Mouse (Mus musculus): Measurements from ENCODE around the gene Maoa.

Maoa gene

DNA sequence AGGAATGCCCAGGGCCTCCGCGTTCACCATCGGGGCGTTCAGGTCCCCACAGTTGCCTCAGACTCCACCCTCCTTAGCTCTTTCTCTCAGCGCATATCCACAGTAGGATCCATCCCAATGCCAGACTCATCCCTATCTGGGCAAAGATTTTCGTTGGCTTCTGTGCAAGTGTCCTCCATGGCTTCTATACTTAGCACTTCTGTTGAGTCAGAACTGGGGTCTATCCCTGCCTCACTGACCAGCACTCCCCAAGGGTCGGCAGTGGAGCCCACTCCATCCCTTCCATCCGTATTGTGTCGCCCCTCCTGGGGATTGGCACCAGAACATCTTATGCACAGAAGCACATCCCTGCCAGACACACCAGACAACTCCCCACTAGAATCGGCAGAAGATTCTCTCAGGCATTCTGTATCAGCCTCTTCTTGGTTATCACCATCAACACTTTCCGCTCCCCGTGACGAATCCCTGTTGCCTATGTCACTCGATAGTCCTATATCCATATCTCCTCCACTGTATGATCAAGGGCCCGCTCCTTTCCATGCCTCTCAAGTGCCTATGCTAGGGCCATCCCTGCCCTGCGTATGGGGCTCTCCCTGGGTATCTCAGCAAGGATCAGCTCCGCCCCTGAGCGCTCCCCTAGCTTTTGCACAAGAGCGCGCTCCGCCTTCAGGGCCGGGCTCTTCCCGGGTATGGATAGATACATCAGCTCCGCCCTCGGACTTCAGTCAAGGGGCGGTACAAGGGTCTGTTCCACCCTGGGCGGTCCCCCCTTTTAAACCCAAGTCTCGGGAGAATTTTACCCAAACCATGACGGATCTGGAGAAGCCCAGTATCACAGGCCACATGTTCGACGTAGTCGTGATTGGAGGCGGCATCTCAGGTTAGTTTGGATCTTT, at the start of gene Maoa:
Maoa (plus strand) TSS at position 665 of the 896 bp plus-strand sequence.
- DNase-seq (ENCODE audit: low spot score in 2 of 2): no peak

- peak; percentile 65 to 73 for DNase-seq (ENCODE audit: low spot score in 2 of 2)
Observed at GRCm38 (mm10) chrX:16618225-16619033, 1.1 kb upstream of the Maoa start.

DNA sequence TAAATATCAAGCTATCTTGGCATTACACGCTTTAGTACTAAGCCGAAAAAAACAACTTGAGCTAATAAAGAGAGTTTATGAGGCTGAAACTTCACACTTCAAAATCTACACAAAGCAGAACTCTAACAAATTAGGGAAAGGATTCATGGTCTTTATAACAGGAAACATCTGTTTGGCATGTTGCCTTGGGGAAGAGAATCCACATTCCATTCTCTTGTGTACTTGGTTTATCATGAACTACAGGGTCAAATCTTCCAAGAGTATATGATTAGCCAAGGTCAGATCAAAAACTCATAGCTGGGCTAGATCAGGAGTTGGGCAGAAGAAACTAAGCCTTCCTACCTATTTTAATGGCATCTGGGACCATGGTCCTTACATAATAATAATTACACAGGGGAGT, 37.0 kb downstream of the Maoa start:
- DNase-seq (ENCODE audit: low spot score in 2 of 2): no peak

DNA sequence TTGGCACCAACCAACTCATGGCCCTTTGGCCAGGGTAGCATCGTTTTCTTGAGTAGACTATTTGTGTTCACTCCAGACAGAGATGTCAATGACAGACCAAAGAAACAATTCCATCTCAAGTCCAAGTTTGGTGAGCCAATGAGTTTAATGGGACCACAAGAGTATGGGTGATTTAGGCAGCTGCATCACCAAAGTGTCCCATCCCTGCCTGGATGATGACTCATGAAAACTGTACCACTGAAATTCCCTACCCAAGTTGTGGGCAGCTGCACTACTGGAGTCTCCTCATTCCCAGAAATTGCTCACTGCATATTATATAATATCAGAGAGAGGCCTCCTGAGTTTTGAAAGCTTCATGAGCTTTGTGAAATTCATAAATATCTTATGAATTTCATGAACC, 86.6 kb downstream of the Maoa start:
- DNase-seq (ENCODE audit: low spot score in 2 of 2): no peak

- no peak for DNase-seq (ENCODE audit: low spot score in 2 of 2)
Observed at GRCm38 (mm10) chrX:16714033-16714432, 94.5 kb downstream of the Maoa start.

All from spleen, postnatal 14 days (tissue).